8 mouse cellular contexts compared by ENCODE assay signal in the genomic region with DNA sequence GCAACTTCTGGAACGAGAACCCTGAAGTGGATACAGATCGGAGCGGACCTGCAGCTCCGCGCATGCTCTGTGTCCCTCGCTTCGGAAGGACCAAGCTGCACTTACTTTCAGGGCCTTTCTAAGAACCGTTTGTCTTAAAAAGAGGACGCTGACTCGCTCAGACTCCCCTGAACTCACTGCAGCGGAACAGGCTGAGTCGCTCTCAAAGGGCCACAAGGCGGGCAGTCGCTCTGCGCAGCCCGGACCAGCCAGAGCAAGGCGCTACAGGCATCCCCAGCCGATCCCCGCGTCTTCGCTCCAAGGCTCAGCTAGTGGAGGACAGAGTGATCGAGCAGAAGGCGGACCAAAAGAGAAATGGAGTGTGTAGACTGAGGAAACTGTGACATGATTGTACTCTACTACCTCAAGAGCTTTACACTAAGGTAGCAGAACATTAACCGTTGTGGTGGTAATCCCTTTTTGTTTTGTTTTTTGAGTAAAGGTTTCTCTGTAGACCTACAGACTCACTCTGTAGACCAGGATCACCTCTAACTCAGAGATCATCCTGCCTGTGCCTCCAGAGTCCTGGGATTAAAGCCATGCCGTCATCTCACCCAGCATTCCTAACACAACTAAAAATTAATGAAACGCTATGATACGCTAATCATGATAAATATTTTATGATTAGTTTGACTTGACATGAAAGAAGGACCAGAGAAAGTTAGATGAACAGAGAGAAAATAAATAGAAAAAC. TPM values are rescaled to one million over a fixed set of nuclear protein-coding genes. Genes with fewer than 3 reads are reported as not detected.
A peak's percentile ranks its signal among the peaks of the same experiment; 100 is the strongest.
DNase-seq lines count a peak whose midpoint lies in the region; ATAC-seq and TF ChIP-seq lines count a peak whose summit lies in the region.

A gene (minus strand): TSS at position 266 of the 733 bp plus-strand sequence.

- peak within 1 kb of the TSS; percentile 66 for H3K4me2 ChIP-seq in heart, embryonic 11.5 days
- H3K4me2 ChIP-seq in kidney, embryonic 15.5 days: peak within 1 kb of the TSS; percentile 64

- peak; percentile 97 for ATAC-seq in erythroblast, adult 5-6 weeks (replicated peaks; ENCODE audit: low FRiP score, poor library complexity, severe bottlenecking)
- peak; percentile 89 for ATAC-seq in heart, embryonic 11.5 days (replicated peaks; ENCODE audit: insufficient number of reproducible peaks, low FRiP score, low TSS enrichment)
- ATAC-seq in kidney, embryonic 15.5 days (replicated peaks; ENCODE audit: low FRiP score): peak; percentile 98

- TF ChIP-seq POLR2A in brain, embryonic 14.5 days (IDR thresholded peaks at IDR 0.05; ENCODE audit: borderline replicate concordance, extremely low read depth, insufficient read depth, insufficient read length, poor library complexity, severe bottlenecking): peak; percentile 58; the same call in 1 of the 2 replicates

- peak within 1 kb of the TSS; percentile 95 for H3K27ac ChIP-seq in heart, embryonic 11.5 days (ENCODE audit: low read depth, low read length)
- peak within 1 kb of the TSS; percentile 98 for H3K27ac ChIP-seq in kidney, embryonic 15.5 days

- DNase-seq in CD4-positive helper T cell, adult 2 months (ENCODE audit: low read depth, low spot score): peak; percentile 89
- DNase-seq in brain, embryonic 14.5 days (ENCODE audit: low read depth): peak; percentile 94
- peak; percentile 87 for DNase-seq in liver
- DNase-seq in monocyte, adult 2 months (ENCODE audit: low read depth in 1 of 2, low spot score in 2 of 2): peak; percentile 79 to 84
- DNase-seq in spleen, postnatal 14 days (ENCODE audit: low spot score in 2 of 2): peak; percentile 78 to 84

- no peaks in the 10 kb centered on the region for H3K9me3 ChIP-seq in heart, embryonic 11.5 days (replicated peaks; ENCODE audit: control insufficient read depth, low read length)
- H3K9me3 ChIP-seq in kidney, embryonic 15.5 days (replicated peaks): no peaks in the 10 kb centered on the region

- H3K4me3 ChIP-seq in heart, embryonic 11.5 days (ENCODE audit: low read depth, low read length): peak within 1 kb of the TSS; percentile 67
- peak within 1 kb of the TSS; percentile 65 for H3K4me3 ChIP-seq in kidney, embryonic 15.5 days (replicated peaks)

- peak; percentile 18; the same call in 1 of the 2 replicates for TF ChIP-seq CTCF in brain, embryonic 14.5 days (IDR thresholded peaks at IDR 0.05; ENCODE audit: borderline replicate concordance, extremely low read depth, insufficient read depth, insufficient read length)

- peak within 1 kb of the TSS; percentile 86 for H3K9ac ChIP-seq in heart, embryonic 11.5 days (ENCODE audit: low read depth, low read length)
- peak within 1 kb of the TSS; percentile 68 for H3K9ac ChIP-seq in kidney, embryonic 15.5 days

- H3K4me1 ChIP-seq in heart, embryonic 11.5 days (ENCODE audit: control insufficient read depth, insufficient read depth, low read length): 0 out of 2 replicates have a peak, but pooled peaks cover 3% of the 10 kb centered on the region
- H3K4me1 ChIP-seq in kidney, embryonic 15.5 days: peaks cover 5% of the 10 kb centered on the region

- H3K27me3 ChIP-seq in heart, embryonic 11.5 days (ENCODE audit: control insufficient read depth, insufficient read depth, low read length): no peaks in the 10 kb centered on the region
- no peaks in the 10 kb centered on the region for H3K27me3 ChIP-seq in kidney, embryonic 15.5 days

- peaks cover 21% of the 10 kb centered on the region for H3K36me3 ChIP-seq in heart, embryonic 11.5 days (ENCODE audit: control insufficient read depth, insufficient read depth, low read length)
- H3K36me3 ChIP-seq in kidney, embryonic 15.5 days: peaks cover 50% of the 10 kb centered on the region

- WGBS in heart, embryonic 11.5 days (ENCODE audit: insufficient replicate concordance): 4% methylated on average over 27 of the region's 27 CpGs
- 4% methylated on average over 27 of the region's 27 CpGs for WGBS in kidney, embryonic 15.5 days

RNA-seq across cellular contexts. Expression of the gene that starts here (rescaled TPM):
- 3.4 and 4.5 TPM in 2 replicates for polyA plus RNA-seq in brain, embryonic 14.5 days (2012; rRNA removed)
- 0.42 and 2.3 TPM in 2 replicates for total RNA-seq in erythroblast, adult 5-6 weeks (2015; ENCODE audit: low replicate concordance)
- 1.3 and 3.2 TPM in 2 replicates for total RNA-seq in erythroblast, adult 5-6 weeks (2017; ENCODE audit: low replicate concordance)
- polyA plus RNA-seq in heart, embryonic 11.5 days (2014; fragmentation: Nextera tagmentation; extraction: Ambion mirVana): 4.1 and 6.0 TPM in 2 replicates
- 6.9 and 8.3 TPM in 2 replicates for polyA plus RNA-seq in kidney, embryonic 15.5 days (2015; fragmentation: Nextera tagmentation; extraction: Ambion mirVana)

Comparison
In these comparisons a context has a peak if more than half of its experiments do, and no peak if none do; other contexts are left out.
1. Peak in every context shown above with its lines: DNase-seq, ATAC-seq, H3K4me3 ChIP-seq and H3K27ac ChIP-seq.